Mouse (Mus musculus): ENCODE measurements around the gene Tdpoz1. TPM values are rescaled to one million over a fixed set of nuclear protein-coding genes. Genes with fewer than 3 reads are reported as not detected.

Gene Tdpoz1
- not detected for total RNA-seq (2023)

DNA sequence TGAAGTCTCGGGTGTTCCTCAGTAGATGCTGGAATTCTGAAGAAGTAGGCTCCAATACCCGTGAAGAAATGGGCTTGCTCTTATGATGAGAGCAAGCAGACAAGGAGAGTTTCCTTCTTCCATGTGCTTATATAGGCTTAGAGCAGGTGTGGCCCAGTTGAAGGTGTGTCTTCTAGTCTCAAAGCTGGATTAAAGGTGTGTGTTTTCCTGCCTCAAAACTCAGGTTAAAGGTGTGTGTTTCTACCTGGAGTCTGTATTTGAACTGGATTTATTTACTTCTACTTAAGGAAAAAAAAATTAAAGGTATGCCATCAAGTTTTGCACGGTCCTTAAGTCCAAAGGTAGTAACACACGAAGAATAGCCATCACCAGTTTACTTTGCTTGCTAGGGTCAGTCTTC lies at the start of gene Tdpoz1:
Tdpoz1 (minus strand) TSS at position 101 of the 400 bp plus-strand sequence.

DNA sequence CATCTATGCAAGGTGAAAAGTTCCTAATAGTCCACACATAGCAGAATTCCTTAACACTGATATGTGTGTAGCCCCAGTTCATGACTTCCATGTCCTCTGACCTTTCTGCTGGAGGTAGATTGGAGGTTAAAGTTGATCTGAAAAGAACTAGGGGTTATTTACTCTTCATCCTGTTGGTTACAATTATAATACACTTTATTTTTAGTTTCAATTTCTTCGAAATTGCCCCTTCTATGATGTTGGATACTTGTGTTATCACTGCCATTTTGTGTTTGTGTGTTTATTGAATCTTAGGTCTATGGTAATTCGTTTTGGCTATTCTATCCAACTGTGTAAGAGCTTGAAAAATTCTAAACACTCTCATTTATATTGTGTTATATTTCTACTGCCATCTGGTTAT lies 16.9 kb upstream of the Tdpoz1 start, which contains the start of gene Gm37596:
Gm37596 (minus strand) TSS at position 101 of the 400 bp plus-strand sequence.

DNA sequence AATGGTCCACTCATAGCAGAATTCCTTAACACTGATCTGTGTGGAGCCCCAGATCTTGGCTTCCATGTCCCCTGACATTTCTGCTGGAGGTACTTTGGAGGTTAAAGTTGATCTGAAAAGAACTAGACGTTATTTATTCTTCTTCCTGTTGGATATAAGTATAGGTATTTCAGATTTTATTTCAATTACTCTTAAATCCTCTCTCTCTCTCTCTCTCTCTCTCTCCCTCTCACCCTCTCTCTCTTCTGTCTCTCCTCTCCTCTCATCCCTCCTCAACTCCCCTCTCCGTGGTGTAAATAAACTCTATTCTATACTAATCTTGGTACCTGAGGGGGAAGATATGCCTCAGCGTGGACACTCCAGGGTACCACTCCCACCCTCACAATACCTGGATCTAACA lies 23.5 kb downstream of the Tdpoz1 start, which contains the start of gene Tdpoz2:
Tdpoz2 (minus strand) TSS at position 101 of the 400 bp plus-strand sequence.

Other genes with a start within 250 kb of the Tdpoz1 start
- not detected for gene Tchh, start 234.0 kb downstream of the Tdpoz1 start, total RNA-seq (2023)
- gene Tchhl1, start 207.6 kb downstream of the Tdpoz1 start, total RNA-seq (2023): not detected
- 101 TPM for gene S100a11, start 155.8 kb downstream of the Tdpoz1 start, total RNA-seq (2023)
- 164 TPM for gene S100a10, start 121.2 kb downstream of the Tdpoz1 start, total RNA-seq (2023)
- not detected for gene Tdpoz2, start 23.6 kb downstream of the Tdpoz1 start, total RNA-seq (2023)
- gene Gm37596, start 16.8 kb upstream of the Tdpoz1 start, total RNA-seq (2023): not detected
- gene Gm5773, start 96.7 kb upstream of the Tdpoz1 start, total RNA-seq (2023): not detected
- not detected for gene Tdpoz4, start 120.1 kb upstream of the Tdpoz1 start, total RNA-seq (2023)
- not detected for gene Tdpoz3, start 149.7 kb upstream of the Tdpoz1 start, total RNA-seq (2023)